Comparison of ENCODE assay signal across 9 mouse cellular contexts in genomic region chr11:64718316-64719085, GRCm38 (mm10).
DNase-seq lines count a peak whose midpoint lies in the region; ATAC-seq and TF ChIP-seq lines count a peak whose summit lies in the region.
"Had no signal": no experiment of that assay in that cellular context is flagged by ENCODE, and none has a peak within 500 bp of the region (broad histone marks: within the 10 kb centered on the region; RNA-seq: fewer than 3 reads in every experiment).

No protein-coding gene starts in this region.

- DNase-seq in neural tube, embryonic 10.5 days (ENCODE audit: extremely low spot score, low spot score): peak; percentile 81
- peak; percentile 28 for DNase-seq in cerebellum, adult 8-10 months
- peak; percentile 34 to 77 for DNase-seq in frontal cortex, postnatal 14 days (ENCODE audit: low spot score in 2 of 2)
- DNase-seq in left cerebral cortex, postnatal 4 days: peak; percentile 78

- H3K9me3 ChIP-seq in neural tube, embryonic 15.5 days (replicated peaks): no peaks in the 10 kb centered on the region
- no peaks in the 10 kb centered on the region for H3K9me3 ChIP-seq in intestine, embryonic 16.5 days (ENCODE audit: control insufficient read depth, low read length)
- H3K9me3 ChIP-seq: embryonic facial prominence, embryonic 15.5 days had no signal

- H3K9ac ChIP-seq in neural tube, embryonic 15.5 days (replicated peaks): no peak overlapping the region
- H3K9ac ChIP-seq in intestine, embryonic 16.5 days (ENCODE audit: low read depth, low read length): no peak overlapping the region
- H3K9ac ChIP-seq: embryonic facial prominence, embryonic 15.5 days had no signal

- TF ChIP-seq CTCF in testis, adult 2 months (IDR thresholded peaks at IDR 0.05; ENCODE audit: control insufficient read depth, insufficient read depth, insufficient replicate concordance, low read depth, low read length): peak; percentile 77; the same call in 1 of the 2 replicates

- H3K4me3 ChIP-seq in neural tube, embryonic 15.5 days (replicated peaks): no peak overlapping the region
- H3K4me3 ChIP-seq in intestine, embryonic 16.5 days (ENCODE audit: low read length): no peak overlapping the region
- H3K4me3 ChIP-seq in testis, adult 2 months (ENCODE audit: control insufficient read depth, low read depth, low read length): no peak overlapping the region
- H3K4me3 ChIP-seq: embryonic facial prominence, embryonic 15.5 days had no signal

- no peak for ATAC-seq in neural tube, embryonic 15.5 days (ENCODE audit: low FRiP score)
- ATAC-seq in intestine, embryonic 16.5 days: peak; percentile 80
- peak; percentile 63; the same call in 1 of the 2 replicates for ATAC-seq in monocyte, adult 5-6 weeks (replicated peaks; ENCODE audit: insufficient number of reproducible peaks, low FRiP score, low TSS enrichment, poor library complexity, severe bottlenecking)

- intact Hi-C loops in left cerebral cortex, postnatal 4 days (cut with DNase I): loop anchor here (5.0 to 10.0 kb wide), 2 partner anchors 274 to 791 kb away; no protein-coding TSS in a partner anchor

- 0 out of 2 replicates have a peak, but pooled peaks cover 3% of the 10 kb centered on the region for H3K27me3 ChIP-seq in neural tube, embryonic 15.5 days (replicated peaks)
- H3K27me3 ChIP-seq in intestine, embryonic 16.5 days (replicated peaks; ENCODE audit: control insufficient read depth, insufficient read depth, low read length): no peaks in the 10 kb centered on the region
- no peaks in the 10 kb centered on the region for H3K27me3 ChIP-seq in testis, adult 2 months (ENCODE audit: control insufficient read depth, insufficient read depth, low read length)

- H3K27ac ChIP-seq in neural tube, embryonic 15.5 days (replicated peaks): no peak overlapping the region
- H3K27ac ChIP-seq in intestine, embryonic 16.5 days (ENCODE audit: low read length): no peak overlapping the region
- no peak overlapping the region for H3K27ac ChIP-seq in testis, adult 2 months (ENCODE audit: control insufficient read depth, insufficient read depth, low read depth, low read length)
- H3K27ac ChIP-seq: embryonic facial prominence, embryonic 15.5 days had no signal

- 23% methylated on average over 5 of the region's 5 CpGs for WGBS in neural tube, embryonic 15.5 days
- WGBS in intestine, embryonic 16.5 days: 13% methylated on average over 5 of the region's 5 CpGs

- H3K4me1 ChIP-seq in neural tube, embryonic 15.5 days: peaks cover 5% of the 10 kb centered on the region; the same call in 1 of the 2 replicates
- 0 out of 2 replicates have a peak, but pooled peaks cover 3% of the 10 kb centered on the region for H3K4me1 ChIP-seq in intestine, embryonic 16.5 days (ENCODE audit: control insufficient read depth, insufficient read depth, low read length)
- H3K4me1 ChIP-seq in testis, adult 2 months (ENCODE audit: control insufficient read depth, insufficient read depth, low read length): peaks cover 4% of the 10 kb centered on the region

- no peak for TF ChIP-seq POLR2A in testis, adult 2 months (IDR thresholded peaks at IDR 0.05; ENCODE audit: control insufficient read depth, low read depth, low read length)

- no peaks in the 10 kb centered on the region for H3K36me3 ChIP-seq in neural tube, embryonic 15.5 days
- H3K36me3 ChIP-seq in intestine, embryonic 16.5 days (ENCODE audit: control insufficient read depth, insufficient read depth, low read length): no peaks in the 10 kb centered on the region
- no peaks in the 10 kb centered on the region for H3K36me3 ChIP-seq in testis, adult 2 months (ENCODE audit: control insufficient read depth, insufficient read depth, low read length)
- H3K36me3 ChIP-seq: embryonic facial prominence, embryonic 15.5 days had no signal

- no peak overlapping the region for H3K4me2 ChIP-seq in neural tube, embryonic 15.5 days
- H3K4me2 ChIP-seq in intestine, embryonic 16.5 days (ENCODE audit: low read depth, low read length): no peak overlapping the region
- H3K4me2 ChIP-seq: embryonic facial prominence, embryonic 15.5 days had no signal

Comparison
In these comparisons a context has a peak if more than half of its experiments do, and no peak if none do; other contexts are left out.
1. DNase-seq: peak in every context shown above with its lines; median percentile 81 in neural tube, embryonic 10.5 days; 78 in left cerebral cortex, postnatal 4 days; 56 in frontal cortex, postnatal 14 days; 28 in cerebellum, adult 8-10 months.